Mouse (Mus musculus): ENCODE data around the gene Wdr20.
"Not testable (repeated sequence)": the region's sequence is repeated elsewhere in the genome, so short reads cannot be mapped to it uniquely, and the experiment has no call there.

The Wdr20 gene

DNA sequence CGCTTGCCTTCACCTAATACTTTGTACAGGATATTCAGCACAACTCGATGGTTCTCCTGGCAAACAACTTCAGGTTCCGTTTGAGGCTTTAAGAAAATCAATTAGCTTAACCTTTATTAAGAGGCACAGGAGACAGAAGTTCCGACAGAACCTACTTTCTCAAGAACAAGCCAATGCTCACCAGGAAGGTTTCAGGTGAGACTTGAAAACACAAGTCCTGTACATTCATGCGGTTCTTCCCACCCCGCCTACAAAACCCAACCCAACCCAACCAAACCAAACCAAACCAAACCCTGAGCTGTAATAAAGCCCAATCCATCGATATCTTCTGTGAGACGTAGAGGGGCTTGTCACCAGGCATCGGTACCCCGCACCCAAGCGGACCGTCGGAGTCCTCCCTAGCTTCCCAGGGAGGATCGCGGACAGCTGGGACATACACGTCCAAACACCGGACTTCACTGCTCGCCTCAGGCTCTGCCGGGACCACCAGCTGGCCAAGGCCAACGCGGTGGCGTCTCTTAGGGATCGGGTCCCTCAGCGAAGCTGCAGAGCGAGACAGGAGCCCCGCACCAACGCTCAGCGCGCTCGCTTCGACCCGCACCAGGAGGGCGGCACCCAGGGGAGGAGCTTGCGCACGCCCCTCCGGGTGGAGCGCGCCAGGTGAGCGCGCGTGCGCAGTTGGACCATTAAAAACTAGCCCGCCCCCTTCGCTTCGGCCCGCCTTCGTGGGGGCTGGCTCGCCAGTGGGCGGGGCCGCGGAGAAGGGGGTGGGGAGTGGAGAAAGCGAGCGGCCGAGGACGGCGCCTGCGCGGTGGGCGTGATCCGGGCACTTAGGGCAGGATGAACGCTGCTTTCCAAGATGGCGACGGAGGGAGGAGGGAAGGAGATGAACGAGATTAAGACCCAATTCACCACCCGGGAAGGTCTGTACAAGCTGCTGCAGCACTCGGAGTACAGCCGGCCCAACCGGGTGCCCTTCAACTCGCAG lies at the start of gene Wdr20:
Gene Wdr20 (plus strand): TSS at position 775 of the 988 bp plus-strand sequence.
- peak; percentile 99 for DNase-seq (ENCODE audit: low spot score)

DNA sequence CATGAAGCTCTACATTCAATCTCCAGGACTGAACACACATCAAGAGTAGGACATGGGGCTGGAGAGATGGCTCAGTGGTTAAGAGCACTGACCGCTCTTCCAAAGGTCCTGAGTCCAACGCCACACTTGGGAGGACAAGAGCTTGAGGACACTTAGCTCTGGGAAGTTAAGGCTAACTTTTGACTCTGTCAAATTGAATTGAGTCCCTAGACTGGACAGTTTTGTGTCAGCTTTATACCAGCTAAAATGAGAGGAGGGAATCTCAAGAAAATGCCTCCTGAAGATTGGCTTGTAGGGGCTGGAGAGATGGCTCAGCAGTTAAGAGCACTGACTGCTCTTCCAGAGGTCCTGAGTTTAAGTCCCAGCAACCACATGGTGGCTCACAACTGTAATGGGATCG lies 48.8 kb upstream of the Wdr20 start:
- not testable (repeated sequence) for DNase-seq (ENCODE audit: low spot score)

- DNase-seq (ENCODE audit: low spot score) = no peak
Measured at GRCm38 (mm10) chr12:110689919-110690643, 47.7 kb upstream of the Wdr20 start.

DNA sequence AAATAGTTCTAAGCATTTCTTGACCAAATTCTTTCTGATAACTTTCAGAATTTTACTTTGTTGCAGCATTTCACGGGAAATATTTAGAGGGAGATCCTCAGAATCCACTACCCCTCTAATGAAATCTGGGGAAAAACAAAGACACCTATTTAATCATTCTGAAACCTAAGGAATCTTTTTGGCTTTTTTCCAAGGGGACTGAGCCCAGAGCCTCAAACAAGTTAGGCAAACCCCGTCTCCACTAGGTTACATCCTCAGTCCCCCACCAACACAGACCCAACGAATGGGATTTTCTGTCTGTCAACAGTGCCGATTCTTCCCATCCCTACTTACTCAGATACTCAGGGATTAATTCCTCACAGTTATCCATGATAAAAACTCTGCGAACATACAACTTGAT lies 44.4 kb upstream of the Wdr20 start:
- not testable (repeated sequence) for DNase-seq (ENCODE audit: low spot score)

DNA sequence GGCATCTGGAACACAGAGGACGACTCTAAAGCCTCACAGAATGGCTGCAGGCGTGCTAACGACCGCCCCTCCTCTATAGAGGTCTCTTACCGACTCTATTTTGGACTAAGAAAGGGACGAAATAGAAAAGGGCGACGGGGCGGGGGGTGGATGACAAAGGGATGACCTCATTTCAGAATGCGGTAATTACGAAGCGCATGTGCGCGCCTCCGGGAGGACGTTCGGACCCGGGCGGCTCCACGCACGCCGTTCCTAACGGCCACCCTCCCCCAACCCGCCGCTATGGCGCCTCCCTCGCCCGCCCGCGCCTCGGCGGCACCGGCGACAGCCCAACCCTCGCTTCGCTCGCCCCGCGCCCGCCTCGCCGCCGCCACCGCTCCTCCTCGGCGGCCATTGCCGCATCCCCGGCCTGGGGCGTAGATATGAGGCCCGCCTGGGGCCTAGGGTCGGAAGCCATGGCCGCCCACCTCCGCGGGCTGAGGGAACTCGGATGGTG lies 42.0 kb upstream of the Wdr20 start:
- peak; percentile 72 for DNase-seq (ENCODE audit: low spot score)

GRCm38 (mm10) chr12:110696173-110696974 lies 41.4 kb upstream of the Wdr20 start:
- DNase-seq (ENCODE audit: low spot score) = peak; percentile 98

GRCm38 (mm10) chr12:110696975-110697400 lies 40.8 kb upstream of the Wdr20 start:
- no peak for DNase-seq (ENCODE audit: low spot score)

GRCm38 (mm10) chr12:110697457-110697856 lies 40.3 kb upstream of the Wdr20 start:
- DNase-seq (ENCODE audit: low spot score) = no peak

DNA sequence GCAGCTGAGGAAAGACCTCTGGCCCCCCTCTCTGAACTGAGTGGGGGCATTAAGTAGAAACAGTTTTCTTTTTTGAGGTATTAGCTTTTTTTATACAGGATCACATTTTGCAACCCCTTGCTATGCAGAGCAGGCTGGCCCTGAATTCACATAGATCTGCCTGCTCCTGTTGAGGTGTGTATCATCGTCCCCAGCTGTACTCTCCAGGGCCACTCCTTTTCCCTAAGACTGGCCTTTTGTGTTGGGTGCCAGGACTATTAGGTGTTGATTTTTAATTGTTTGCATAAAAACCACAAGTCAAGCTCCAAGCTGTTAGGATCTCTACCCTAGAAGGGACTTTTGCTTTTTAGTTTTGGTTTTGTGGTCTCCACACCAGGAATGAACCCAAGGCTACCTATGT lies 39.7 kb upstream of the Wdr20 start:
- DNase-seq (ENCODE audit: low spot score) = no peak

DNA sequence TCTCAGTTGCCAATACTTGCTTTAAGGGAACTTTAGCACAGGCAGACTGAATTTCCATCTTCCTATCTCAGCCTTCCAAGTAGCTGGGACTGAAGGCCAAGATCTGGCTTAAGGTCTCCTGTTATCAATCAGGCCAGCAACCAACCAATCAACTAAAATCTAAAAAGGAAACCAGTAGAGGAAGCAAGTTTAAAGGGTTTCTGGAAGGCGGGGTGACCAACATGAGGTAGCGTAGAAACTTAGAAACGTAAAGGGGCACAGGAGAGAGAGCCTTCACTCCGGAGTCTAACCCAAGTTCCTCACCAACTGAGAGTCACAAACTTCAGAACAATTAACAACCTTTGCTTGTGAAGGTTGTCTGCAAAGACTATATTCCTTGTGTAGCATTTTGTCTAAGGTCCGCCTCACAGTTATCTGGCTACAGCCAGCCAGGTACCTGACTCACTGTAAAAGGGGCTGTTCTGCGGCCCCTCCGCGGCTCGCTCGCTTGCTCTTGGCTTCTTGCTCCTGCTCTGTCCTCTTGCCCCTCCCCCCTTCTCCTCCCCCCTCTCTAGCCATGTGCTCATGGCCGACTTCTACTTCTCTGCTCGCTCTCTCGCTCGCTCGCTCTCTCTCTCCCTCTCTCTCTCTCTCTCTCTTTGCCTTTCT lies 39.1 kb upstream of the Wdr20 start:
- DNase-seq (ENCODE audit: low spot score) = no peak

- DNase-seq (ENCODE audit: low spot score) = no peak
Measured at GRCm38 (mm10) chr12:110699171-110699547, 38.6 kb upstream of the Wdr20 start.

GRCm38 (mm10) chr12:110700730-110701129 lies 37.0 kb upstream of the Wdr20 start:
- DNase-seq (ENCODE audit: low spot score) = no peak

GRCm38 (mm10) chr12:110701363-110701762 lies 36.4 kb upstream of the Wdr20 start:
- DNase-seq (ENCODE audit: low spot score) = not testable (repeated sequence)

DNA sequence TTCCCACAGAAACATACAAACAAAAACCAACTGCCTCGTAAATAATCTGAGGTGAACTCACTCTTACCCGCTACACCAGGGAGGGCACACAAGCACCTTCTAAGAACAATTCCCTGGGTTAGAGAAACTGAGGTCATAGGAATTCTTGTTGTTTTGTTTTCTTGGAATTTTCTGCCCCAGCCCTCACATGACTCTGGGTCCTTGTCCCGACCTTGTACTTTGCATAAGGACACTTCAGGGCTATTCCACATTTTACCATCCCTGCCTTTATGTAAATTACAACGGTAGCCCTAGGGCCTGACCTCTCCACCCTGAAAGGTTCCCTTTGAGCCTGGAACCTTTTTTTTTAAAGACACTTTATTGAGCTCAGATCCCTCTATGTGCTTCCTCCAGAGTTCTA lies 35.2 kb upstream of the Wdr20 start, which contains the start of gene Hsp90aa1:
Gene Hsp90aa1 (minus strand): TSS at position 173 of the 400 bp plus-strand sequence.
- DNase-seq (ENCODE audit: low spot score) = no peak

DNA sequence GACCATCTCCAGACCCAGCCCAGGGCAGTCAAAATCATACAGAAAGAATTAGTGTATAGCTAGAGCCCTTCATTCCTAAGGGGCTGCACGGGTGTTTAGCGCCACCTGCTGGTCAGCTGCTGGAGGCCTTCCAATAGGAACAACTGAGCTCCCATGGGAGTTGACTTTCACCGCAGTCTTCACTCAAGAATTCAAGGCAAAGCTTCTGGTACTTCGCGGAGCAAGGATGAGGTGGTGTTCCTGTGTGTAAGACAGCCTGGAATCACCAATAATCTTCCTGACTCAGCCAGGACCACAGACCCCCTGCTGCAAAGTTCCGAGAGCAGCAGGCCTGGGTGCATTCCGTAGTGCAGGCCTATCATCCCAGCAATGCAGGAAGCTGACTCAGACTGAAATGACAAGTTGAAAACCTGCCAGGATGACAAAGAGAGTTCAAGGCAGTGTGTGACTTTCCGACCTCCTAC lies 34.7 kb upstream of the Wdr20 start:
- peak; percentile 97 for DNase-seq (ENCODE audit: low spot score)

DNA sequence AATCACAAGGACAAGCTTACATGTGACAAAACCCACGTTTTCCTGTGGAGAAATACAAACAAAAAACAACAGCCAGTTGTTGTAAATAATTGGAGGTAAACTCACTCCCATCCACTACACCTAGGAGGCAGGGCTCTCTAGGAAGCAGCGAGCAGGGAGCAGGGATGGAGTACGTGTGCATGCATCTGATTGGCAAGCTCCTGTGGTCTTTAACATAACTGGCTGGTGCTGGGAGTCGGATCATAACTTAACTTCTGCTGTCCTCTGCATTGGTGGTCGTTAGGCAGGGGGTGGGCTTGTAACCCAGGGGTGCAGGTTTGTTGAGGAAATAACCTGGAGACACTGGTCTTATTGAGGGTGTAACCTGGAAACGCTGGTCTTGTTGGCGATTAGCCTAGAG lies 34.1 kb upstream of the Wdr20 start:
- no peak for DNase-seq (ENCODE audit: low spot score)

GRCm38 (mm10) chr12:110705419-110705818 lies 32.3 kb upstream of the Wdr20 start:
- not testable (repeated sequence) for DNase-seq (ENCODE audit: low spot score)

- peak; percentile 77 for DNase-seq (ENCODE audit: low spot score)
Measured at GRCm38 (mm10) chr12:110706337-110707231, 31.2 kb upstream of the Wdr20 start.

DNA sequence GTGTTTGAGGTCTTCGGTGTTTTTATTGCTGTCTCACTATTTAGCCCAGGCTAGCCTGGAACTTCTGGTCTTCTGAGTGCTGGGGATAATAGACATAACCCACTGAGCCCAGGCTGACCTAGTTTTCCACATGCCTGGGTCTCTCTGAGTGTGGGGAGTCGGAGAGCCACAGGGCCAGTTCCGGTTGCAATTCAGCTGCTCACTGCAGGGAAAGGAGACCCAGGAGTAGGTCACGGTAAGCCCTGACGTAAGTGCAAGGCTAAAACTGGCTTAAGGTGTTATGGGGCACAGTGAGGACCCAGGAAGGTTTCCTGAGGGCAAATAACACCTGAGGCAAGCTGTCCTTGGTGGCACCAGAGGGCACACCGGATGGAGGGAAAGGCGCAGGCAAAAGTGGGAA lies 30.3 kb upstream of the Wdr20 start:
- DNase-seq (ENCODE audit: low spot score) = no peak

DNA sequence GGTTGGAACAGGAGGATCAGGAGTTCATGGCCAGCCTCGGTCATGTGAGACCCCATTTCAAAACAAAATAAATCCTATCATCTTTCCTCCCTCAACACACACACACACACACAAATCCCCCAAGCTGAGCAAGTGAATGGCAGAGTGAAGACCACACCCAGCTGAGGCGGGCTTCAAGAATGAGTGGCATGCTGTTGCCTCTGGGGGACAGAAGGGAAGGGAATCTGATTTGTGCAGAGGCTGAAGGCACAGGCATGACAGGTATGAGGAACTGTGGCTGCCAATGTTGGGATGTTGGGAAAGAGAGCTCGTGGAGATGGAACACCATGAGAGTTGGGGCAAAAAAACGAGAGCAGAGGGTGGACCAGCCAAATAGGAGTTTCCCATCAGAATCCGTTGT lies 26.5 kb upstream of the Wdr20 start:
- no peak for DNase-seq (ENCODE audit: low spot score)
